Mouse (Mus musculus): ENCODE measurements around the gene Iyd.

DNA sequence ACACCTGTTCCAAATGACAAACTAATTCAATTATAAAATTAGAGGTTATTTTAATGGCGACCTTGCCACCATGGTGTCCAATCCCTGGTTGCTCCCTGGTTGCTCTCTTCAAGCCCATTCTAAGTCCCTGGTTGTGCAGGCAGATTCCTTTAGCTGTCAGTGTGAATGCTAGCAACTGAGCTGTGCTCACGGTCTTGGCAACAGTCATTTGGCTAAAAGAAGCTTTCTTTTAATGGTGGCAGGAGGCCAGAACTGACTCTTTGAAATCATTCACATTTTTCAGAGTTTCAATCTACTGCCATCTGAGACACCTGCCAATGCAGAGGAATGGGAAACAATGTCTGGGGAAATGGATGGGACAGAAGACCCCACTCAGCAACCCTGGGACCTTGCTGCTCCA, 43.2 kb upstream of the Iyd start:
- no peak for TF ChIP-seq CTCF (IDR thresholded peaks at IDR 0.05; ENCODE audit: control insufficient read depth, insufficient read depth, insufficient read length)
- TF ChIP-seq USF1 (IDR thresholded peaks at IDR 0.05; ENCODE audit: low read depth), result no peak
- no peak for TF ChIP-seq MYOD1 (IDR thresholded peaks at IDR 0.05; ENCODE audit: control insufficient read depth, insufficient read length, low read depth)
- TF ChIP-seq MYOG (IDR thresholded peaks at IDR 0.05; ENCODE audit: control insufficient read depth, extremely low read depth, insufficient read length), result no peak

Data from C2C12 (cell line).